Mouse (Mus musculus) limb, embryonic 13.5 days (tissue): ENCODE results near the gene Vsig10. TPM values are rescaled to one million over a fixed set of nuclear protein-coding genes. Genes with fewer than 3 reads are reported as not detected.
A peak's percentile ranks its signal among the peaks of the same experiment; 100 is the strongest.
"Not testable (repeated sequence)": the region's sequence is repeated elsewhere in the genome, so short reads cannot be mapped to it uniquely, and the experiment has no call there.

ENCODE experiments used
- ATAC-seq: fragments of 200-750 bp; cut with Nextera tagmentation; 2 replicates; pipeline ENCODE4 v1.8.0; 2017; ENCODE audit warnings: low read depth, moderate number of reproducible peaks, moderate TSS enrichment; ENCODE audit not compliant: low FRiP score
- H3K27ac ChIP-seq: fragments of 300-500 bp; sonication (generic); 2 replicates; pipeline ENCODE4 v1.5.1; 2015; ENCODE audit warnings: inconsistent platforms, mild to moderate bottlenecking, moderate library complexity
- H3K27me3 ChIP-seq: fragments of 300-500 bp; sonication (generic); 2 replicates; pipeline ENCODE4 v1.6.1; 2015; ENCODE audit warnings: mild to moderate bottlenecking, inconsistent platforms
- H3K36me3 ChIP-seq: fragments of 300-500 bp; sonication (generic); 2 replicates; pipeline ENCODE4 v1.6.1; 2015; ENCODE audit warnings: inconsistent platforms, mild to moderate bottlenecking, moderate library complexity
- H3K4me1 ChIP-seq: fragments of 300-500 bp; sonication (generic); 2 replicates; pipeline ENCODE4 v1.6.1; 2015; ENCODE audit warnings: inconsistent platforms
- H3K4me2 ChIP-seq: fragments of 300-500 bp; sonication (generic); replicated peaks from 2 replicates; pipeline ENCODE4 v1.6.1; 2015; ENCODE audit warnings: inconsistent platforms, mild to moderate bottlenecking, moderate library complexity
- H3K4me3 ChIP-seq: fragments of 300-500 bp; sonication (generic); 2 replicates; pipeline ENCODE4 v1.5.1; 2015; ENCODE audit warnings: moderate library complexity, mild to moderate bottlenecking, inconsistent platforms
- H3K9ac ChIP-seq: fragments of 300-500 bp; sonication (generic); 2 replicates; pipeline ENCODE4 v1.6.1; 2015; ENCODE audit warnings: mild to moderate bottlenecking, inconsistent platforms
- H3K9me3 ChIP-seq: fragments of 300-500 bp; sonication (generic); 2 replicates; pipeline ENCODE4 v1.6.1; 2016; ENCODE audit warnings: inconsistent platforms
- WGBS: fragments of 180-500 bp; shearing (Covaris S2); methylation state at CpG from one replicate; pipeline ENCODE4 v1.1.7; 2015; 5-methylcytosine and 5-hydroxymethylcytosine counted together
- polyA plus RNA-seq: library from polyadenylated mRNA; unstranded; fragments of >200 nt; fragmentation: Nextera tagmentation; extraction: Ambion mirVana; gene quantifications from 2 replicates; pipeline ENCODE4 v1.2.1, GENCODE M21; 2015

Vsig10 gene
- polyA plus RNA-seq, 1 experiment from 2014 or later, result 7.6 TPM

- Histone ChIP-seq H3K27me3 (no peaks in the 10 kb centered on the region), H3K36me3 (peaks cover 89% of the 10 kb centered on the region), H3K9me3 (no peaks in the 10 kb centered on the region), H3K4me1 (peaks cover 19% of the 10 kb centered on the region), H3K4me3 (no peak overlapping the region), H3K9ac (no peak overlapping the region), H3K27ac (no peak overlapping the region), H3K4me2 (no peak overlapping the region)
- 79% methylated on average over 9 of the region's 9 CpGs for WGBS
- no peak for ATAC-seq
These were observed 54.5 kb downstream of the Vsig10 start for GRCm38 (mm10) chr5:117373418-117373817.

GRCm38 (mm10) chr5:117374372-117375049 is 55.6 kb downstream of the Vsig10 start:
- Histone ChIP-seq H3K27ac (peak overlapping the region; percentile 39; the same call in 1 of the 2 replicates), H3K9me3 (no peaks in the 10 kb centered on the region), H3K4me2 (no peak overlapping the region), H3K9ac (no peak overlapping the region), H3K27me3 (no peaks in the 10 kb centered on the region), H3K36me3 (peaks cover 89% of the 10 kb centered on the region), H3K4me1 (peaks cover 19% of the 10 kb centered on the region), H3K4me3 (no peak overlapping the region)
- 89% methylated on average over 7 of the region's 7 CpGs for WGBS
- ATAC-seq, result no peak

- Histone ChIP-seq H3K27ac (no peak overlapping the region), H3K4me1 (peaks cover 19% of the 10 kb centered on the region), H3K9ac (0 out of 2 replicates have a peak overlapping the region, but pooled peaks have one; percentile 8), H3K4me2 (no peak overlapping the region), H3K9me3 (no peaks in the 10 kb centered on the region), H3K36me3 (peaks cover 89% of the 10 kb centered on the region), H3K4me3 (no peak overlapping the region), H3K27me3 (no peaks in the 10 kb centered on the region)
- WGBS, result 77% methylated on average over 11 of the region's 11 CpGs
- no peak for ATAC-seq
These were observed 57.5 kb downstream of the Vsig10 start for GRCm38 (mm10) chr5:117376331-117376761.

- Histone ChIP-seq H3K36me3 (peaks cover 89% of the 10 kb centered on the region), H3K4me1 (peaks cover 19% of the 10 kb centered on the region)
- ATAC-seq, H3K27ac ChIP-seq, H3K27me3 ChIP-seq, H3K4me3 ChIP-seq, H3K9me3 ChIP-seq, H3K4me2 ChIP-seq, H3K9ac ChIP-seq: not testable (repeated sequence)
- 92% methylated on average over 14 of the region's 14 CpGs for WGBS
These were observed 58.8 kb downstream of the Vsig10 start for GRCm38 (mm10) chr5:117377731-117378130.

GRCm38 (mm10) chr5:117380199-117380598 is 61.3 kb downstream of the Vsig10 start:
- no peak overlapping the region for H3K9ac ChIP-seq
- H3K27ac ChIP-seq, result no peak overlapping the region
- peaks cover 6% of the 10 kb centered on the region for H3K4me1 ChIP-seq
- peaks cover 94% of the 10 kb centered on the region for H3K36me3 ChIP-seq
- whole genome bisulfite sequencing, result 81% methylated on average over 4 of the region's 4 CpGs
- no peak for ATAC-seq
- H3K9me3 ChIP-seq, result no peaks in the 10 kb centered on the region
- no peak overlapping the region for H3K4me2 ChIP-seq
- no peaks in the 10 kb centered on the region for H3K27me3 ChIP-seq
- no peak overlapping the region for H3K4me3 ChIP-seq

- WGBS, result 88% methylated on average over 7 of the region's 7 CpGs
- H3K4me3 ChIP-seq, result no peak overlapping the region
- no peak overlapping the region for H3K4me2 ChIP-seq
- H3K36me3 ChIP-seq, result peaks cover 91% of the 10 kb centered on the region
- H3K27ac ChIP-seq, result no peak overlapping the region
- no peaks in the 10 kb centered on the region for H3K4me1 ChIP-seq
- ATAC-seq, result no peak
- H3K27me3 ChIP-seq, result no peaks in the 10 kb centered on the region
- H3K9me3 ChIP-seq, result no peaks in the 10 kb centered on the region
- H3K9ac ChIP-seq, result no peak overlapping the region
These were observed 62.9 kb downstream of the Vsig10 start for GRCm38 (mm10) chr5:117381785-117382184.

- H3K27me3 ChIP-seq, result no peaks in the 10 kb centered on the region
- no peak overlapping the region for H3K27ac ChIP-seq
- peaks cover 77% of the 10 kb centered on the region for H3K36me3 ChIP-seq
- ATAC-seq, result no peak
- H3K9ac ChIP-seq, result no peak overlapping the region
- H3K4me2 ChIP-seq, result no peak overlapping the region
- no peak overlapping the region for H3K4me3 ChIP-seq
- no peaks in the 10 kb centered on the region for H3K9me3 ChIP-seq
- peaks cover 11% of the 10 kb centered on the region for H3K4me1 ChIP-seq
- WGBS, result 85% methylated on average over 12 of the region's 12 CpGs
These were observed 64.3 kb downstream of the Vsig10 start for GRCm38 (mm10) chr5:117383198-117383597.

GRCm38 (mm10) chr5:117388296-117388751 is 69.4 kb downstream of the Vsig10 start:
- peak overlapping the region; percentile 92 for H3K9ac ChIP-seq
- ATAC-seq, result 0 out of 2 replicates have a peak, but pooled peaks have one; percentile 19
- no peaks in the 10 kb centered on the region for H3K27me3 ChIP-seq
- peaks cover 14% of the 10 kb centered on the region for H3K4me1 ChIP-seq
- H3K36me3 ChIP-seq, result peaks cover 26% of the 10 kb centered on the region
- peak overlapping the region; percentile 75 for H3K4me2 ChIP-seq
- no peak overlapping the region for H3K27ac ChIP-seq
- peaks cover 4% of the 10 kb centered on the region; the same call in 1 of the 2 replicates for H3K9me3 ChIP-seq
- WGBS, result 10% methylated on average over 16 of the region's 16 CpGs
- H3K4me3 ChIP-seq, result peak overlapping the region; percentile 82

- Histone ChIP-seq H3K4me3 (peak within 1 kb of the TSS; percentile 82), H3K4me1 (peaks cover 14% of the 10 kb centered on the region), H3K27me3 (no peaks in the 10 kb centered on the region), H3K9me3 (peaks cover 4% of the 10 kb centered on the region; the same call in 1 of the 2 replicates), H3K36me3 (peaks cover 22% of the 10 kb centered on the region), H3K27ac (no peak within 1 kb of the TSS), H3K4me2 (peak within 1 kb of the TSS; percentile 75), H3K9ac (peak within 1 kb of the TSS; percentile 92)
- ATAC-seq, result peak; percentile 93
- 1% methylated on average over 28 of the region's 44 CpGs for WGBS
These were observed 70.0 kb downstream of the Vsig10 start, which contains the start of gene Rfc5 for GRCm38 (mm10) chr5:117388877-117389276. Rfc5 (minus strand) TSS chr5:117389047.

- H3K4me1 ChIP-seq, result peaks cover 14% of the 10 kb centered on the region
- no peak overlapping the region for H3K4me3 ChIP-seq
- peaks cover 4% of the 10 kb centered on the region; the same call in 1 of the 2 replicates for H3K9me3 ChIP-seq
- no peak overlapping the region for H3K27ac ChIP-seq
- H3K27me3 ChIP-seq, result no peaks in the 10 kb centered on the region
- no peak overlapping the region for H3K4me2 ChIP-seq
- no peak overlapping the region for H3K9ac ChIP-seq
- ATAC-seq, result no peak
- H3K36me3 ChIP-seq, result peaks cover 2% of the 10 kb centered on the region; the same call in 1 of the 2 replicates
- WGBS, result 79% methylated on average over 1 of the region's 1 CpGs
These were observed 72.0 kb downstream of the Vsig10 start for GRCm38 (mm10) chr5:117390895-117391294.

GRCm38 (mm10) chr5:117395834-117396233 is 77.0 kb downstream of the Vsig10 start:
- Histone ChIP-seq H3K9me3 (peaks cover 4% of the 10 kb centered on the region; the same call in 1 of the 2 replicates), H3K27ac (no peak overlapping the region), H3K4me1 (no peaks in the 10 kb centered on the region), H3K4me2 (no peak overlapping the region), H3K9ac (no peak overlapping the region), H3K4me3 (no peak overlapping the region), H3K27me3 (no peaks in the 10 kb centered on the region), H3K36me3 (no peaks in the 10 kb centered on the region)
- ATAC-seq, result no peak
- 86% methylated on average over 5 of the region's 5 CpGs for WGBS

GRCm38 (mm10) chr5:117396596-117397014 is 77.7 kb downstream of the Vsig10 start:
- WGBS, result 71% methylated on average over 6 of the region's 6 CpGs
- Histone ChIP-seq H3K9ac (no peak overlapping the region), H3K27ac (no peak overlapping the region), H3K4me3 (no peak overlapping the region), H3K9me3 (peaks cover 4% of the 10 kb centered on the region; the same call in 1 of the 2 replicates), H3K27me3 (no peaks in the 10 kb centered on the region), H3K4me1 (no peaks in the 10 kb centered on the region), H3K4me2 (no peak overlapping the region), H3K36me3 (no peaks in the 10 kb centered on the region)
- ATAC-seq, result no peak
